Mouse (Mus musculus): Measurements from ENCODE around the gene Sebox. TPM values are rescaled to one million over a fixed set of nuclear protein-coding genes. Genes with fewer than 3 reads are reported as not detected.

Sebox gene
- total and polyA plus RNA-seq, 3 experiments, result not detected

DNA sequence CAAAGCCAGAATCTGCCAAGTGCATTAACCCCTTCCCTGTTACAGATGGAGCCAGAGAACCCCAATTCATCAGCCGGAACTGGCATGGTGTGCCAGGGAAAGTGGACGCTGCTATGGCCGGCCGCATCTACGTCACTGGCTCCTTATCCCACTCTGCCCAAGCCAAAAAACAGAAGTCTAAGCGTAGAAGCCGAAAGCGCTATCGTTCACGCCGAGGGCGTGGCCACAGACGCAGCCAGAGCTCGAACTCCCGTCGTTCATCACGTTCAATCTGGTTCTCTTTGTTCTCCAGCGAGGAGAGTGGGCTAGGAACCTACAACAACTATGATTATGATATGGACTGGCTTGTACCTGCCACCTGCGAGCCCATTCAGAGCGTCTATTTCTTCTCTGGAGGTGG, 1.7 kb upstream of the Sebox start:
- H3K4me2 ChIP-seq (ENCODE audit: insufficient read depth, low read depth, poor library complexity, severe bottlenecking), result no peak overlapping the region
- dilution Hi-C loops (cut with MboI; ENCODE audit: extremely low pct_ligation_motif_present, extremely low pct_unique_long_range_greater_than_20kb, low sequenced_read_pairs), result no loop called here
- no peaks in the 10 kb centered on the region for H3K9me3 ChIP-seq (replicated peaks; ENCODE audit: low read length)
- peaks cover 22% of the 10 kb centered on the region for H3K27me3 ChIP-seq (replicated peaks)
- H3K4me3 ChIP-seq (replicated peaks in 1 of 3; ENCODE audit: low read depth in 2 of 3, low read length in 2 of 3, poor library complexity in 1 of 3), result no peak overlapping the region
- no peak for TF ChIP-seq MYC (IDR thresholded peaks at IDR 0.05; ENCODE audit: low read depth, low read length)
- no peak for TF ChIP-seq ETS1 (conservative IDR thresholded peaks at IDR 0.05; ENCODE audit: low read depth, low read length)
- no peak for TF ChIP-seq GABPA (IDR thresholded peaks at IDR 0.05; ENCODE audit: insufficient replicate concordance, low read depth, low read length)
- TF ChIP-seq NRF1 (IDR thresholded peaks at IDR 0.05; ENCODE audit: low read depth, low read length), result no peak
- no peak for TF ChIP-seq EP300 (IDR thresholded peaks at IDR 0.05; ENCODE audit: low read length)
- no peak for TF ChIP-seq KAT2A (IDR thresholded peaks at IDR 0.05; ENCODE audit: insufficient replicate concordance, low read length)
- no peak for TF ChIP-seq E2F4 (IDR thresholded peaks at IDR 0.05; ENCODE audit: insufficient replicate concordance, low read depth, low read length)
- TF ChIP-seq SMC3 (IDR thresholded peaks at IDR 0.05; ENCODE audit: low read depth, low read length), result no peak
- no peak for TF ChIP-seq SIN3A (IDR thresholded peaks at IDR 0.05; ENCODE audit: low read length)
- TF ChIP-seq PAX5 (IDR thresholded peaks at IDR 0.05; ENCODE audit: low read length), result no peak
- TF ChIP-seq ZC3H11A (IDR thresholded peaks at IDR 0.05; ENCODE audit: low read depth, low read length), result no peak
- no peak for TF ChIP-seq JUN (IDR thresholded peaks at IDR 0.05; ENCODE audit: insufficient read depth, low read depth, low read length)
- TF ChIP-seq TBP (conservative IDR thresholded peaks at IDR 0.05; ENCODE audit: low read depth, low read length), result no peak
- TF ChIP-seq UBTF (IDR thresholded peaks at IDR 0.05; ENCODE audit: low read depth, low read length), result no peak
- no peak overlapping the region for H3K27ac ChIP-seq (ENCODE audit: insufficient read depth, low read depth)
- in situ Hi-C loops (cut with MboI; ENCODE audit: low pct_ligation_motif_present, low pct_unique_long_range_greater_than_20kb, low sequenced_read_pairs), result no loop called here
- no peaks in the 10 kb centered on the region for H3K79me2 ChIP-seq (replicated peaks; ENCODE audit: control insufficient read depth, extremely low read depth, insufficient read depth, poor library complexity, severe bottlenecking)
- H3K36me3 ChIP-seq (replicated peaks in 1 of 2; ENCODE audit: control insufficient read depth in 1 of 2, insufficient read depth in 1 of 2, low read length in 1 of 2), result peaks cover 10 to 37% of the 10 kb centered on the region in 2 experiments
- H3K4me1 ChIP-seq (ENCODE audit: control insufficient read depth in 1 of 2, insufficient read depth in 2 of 2), result peaks cover 5 to 12% of the 10 kb centered on the region in 2 experiments; a peak in 3 of 4 replicates
- H3K9ac ChIP-seq (ENCODE audit: insufficient read depth, low read depth), result no peak overlapping the region
- DNase-seq (ENCODE audit: extremely low read depth), result no peak

- H3K9me3 ChIP-seq (replicated peaks; ENCODE audit: low read length), result no peaks in the 10 kb centered on the region
- no peak for DNase-seq (ENCODE audit: extremely low read depth)
- no peak overlapping the region for H3K4me3 ChIP-seq (replicated peaks in 1 of 3; ENCODE audit: low read depth in 2 of 3, low read length in 2 of 3, poor library complexity in 1 of 3)
- in situ Hi-C loops (cut with MboI; ENCODE audit: low pct_ligation_motif_present, low pct_unique_long_range_greater_than_20kb, low sequenced_read_pairs) (no loop called here), dilution Hi-C loops (cut with MboI; ENCODE audit: extremely low pct_ligation_motif_present, extremely low pct_unique_long_range_greater_than_20kb, low sequenced_read_pairs) (no loop called here)
- H3K79me2 ChIP-seq (replicated peaks; ENCODE audit: control insufficient read depth, extremely low read depth, insufficient read depth, poor library complexity, severe bottlenecking), result no peaks in the 10 kb centered on the region
- no peaks in the 10 kb centered on the region; a peak in 1 of 4 replicates for H3K4me1 ChIP-seq (ENCODE audit: control insufficient read depth in 1 of 2, insufficient read depth in 2 of 2)
- TF ChIP-seq MEF2A (IDR thresholded peaks at IDR 0.05; ENCODE audit: borderline replicate concordance, low read depth, low read length), result no peak
- TF ChIP-seq USF2 (conservative IDR thresholded peaks at IDR 0.05; ENCODE audit: low read depth, low read length), result no peak
- TF ChIP-seq USF1 (IDR thresholded peaks at IDR 0.05; ENCODE audit: low read depth, low read length), result no peak
- no peak for TF ChIP-seq CHD1 (IDR thresholded peaks at IDR 0.05; ENCODE audit: low read depth, low read length)
- no peak for TF ChIP-seq TBP (conservative IDR thresholded peaks at IDR 0.05; ENCODE audit: low read depth, low read length)
- 0 out of 2 replicates have a peak, but pooled peaks have one; percentile 7 for TF ChIP-seq POLR2A (IDR thresholded peaks at IDR 0.05; ENCODE audit: low read depth, low read length)
- no peak for TF ChIP-seq NELFE (IDR thresholded peaks at IDR 0.05; ENCODE audit: low read depth, low read length)
- 0 out of 2 replicates have a peak, but pooled peaks have one; percentile 18 for TF ChIP-seq POLR2AphosphoS2 (IDR thresholded peaks at IDR 0.05; ENCODE audit: low read depth, low read length)
- no peak for TF ChIP-seq NRF1 (IDR thresholded peaks at IDR 0.05; ENCODE audit: low read depth, low read length)
- TF ChIP-seq TCF12 (IDR thresholded peaks at IDR 0.05; ENCODE audit: low read depth, low read length), result no peak
- no peak for TF ChIP-seq MAZ (IDR thresholded peaks at IDR 0.05; ENCODE audit: low read depth, low read length)
- H3K27me3 ChIP-seq (replicated peaks), result peaks cover 3% of the 10 kb centered on the region
- no peak overlapping the region for H3K9ac ChIP-seq (ENCODE audit: insufficient read depth, low read depth)
- H3K27ac ChIP-seq (ENCODE audit: insufficient read depth, low read depth), result no peak overlapping the region
- H3K36me3 ChIP-seq (replicated peaks in 1 of 2; ENCODE audit: control insufficient read depth in 1 of 2, insufficient read depth in 1 of 2, low read length in 1 of 2), result peaks cover 41 to 73% of the 10 kb centered on the region in 2 experiments
- no peak overlapping the region for H3K4me2 ChIP-seq (ENCODE audit: insufficient read depth, low read depth, poor library complexity, severe bottlenecking)
These were observed 2.2 kb downstream of the Sebox start for GRCm38 (mm10) chr11:78505430-78505829.

Data from CH12.LX (cell line).